Mouse (Mus musculus): ENCODE measurements at regions not wholly inside any gene's neighbourhood (a gene's known extent, or its start where the extent isn't known, plus 50 kb on each side); places are given as distances from the start of the nearest gene placed in this dataset.

DNA sequence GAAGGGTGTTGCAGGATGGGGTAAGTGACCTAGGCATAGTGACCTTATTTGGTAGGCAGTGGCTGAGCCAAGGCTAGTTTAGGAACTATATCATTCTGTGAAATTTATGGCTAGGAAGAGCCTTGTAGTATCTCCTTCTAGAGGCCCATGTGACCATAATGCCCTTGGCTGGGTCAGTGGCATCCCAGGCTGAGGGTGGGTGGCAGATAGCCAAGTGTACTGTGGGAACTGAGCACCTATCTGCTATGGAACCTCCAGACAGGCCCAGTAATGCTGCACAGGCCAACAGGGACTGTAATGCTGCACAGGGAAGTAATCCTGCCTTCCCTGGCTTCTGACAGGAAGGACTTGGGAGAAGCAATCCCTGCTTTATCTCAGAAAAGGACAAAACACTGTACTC lies 500.6 kb upstream of the Mki67 start:
- no peak overlapping the region for H3K9ac ChIP-seq (ENCODE audit: low read length)
- no peak overlapping the region for H3K4me2 ChIP-seq (ENCODE audit: low read depth, low read length)
- ATAC-seq (replicated peaks; ENCODE audit: extremely low read depth, insufficient read depth, low FRiP score) = no peak
- no peaks in the 10 kb centered on the region for H3K36me3 ChIP-seq (ENCODE audit: control insufficient read depth, insufficient read depth)
- H3K4me3 ChIP-seq (ENCODE audit: low read length) = no peak overlapping the region
- no peaks in the 10 kb centered on the region for H3K27me3 ChIP-seq (ENCODE audit: control insufficient read depth, insufficient read depth, low read length)
- H3K27ac ChIP-seq (ENCODE audit: low read length) = no peak overlapping the region
- peaks cover 13% of the 10 kb centered on the region for H3K4me1 ChIP-seq (ENCODE audit: control insufficient read depth, insufficient read depth, low read length)
- H3K9me3 ChIP-seq (replicated peaks; ENCODE audit: control insufficient read depth, low read length) = no peaks in the 10 kb centered on the region

DNA sequence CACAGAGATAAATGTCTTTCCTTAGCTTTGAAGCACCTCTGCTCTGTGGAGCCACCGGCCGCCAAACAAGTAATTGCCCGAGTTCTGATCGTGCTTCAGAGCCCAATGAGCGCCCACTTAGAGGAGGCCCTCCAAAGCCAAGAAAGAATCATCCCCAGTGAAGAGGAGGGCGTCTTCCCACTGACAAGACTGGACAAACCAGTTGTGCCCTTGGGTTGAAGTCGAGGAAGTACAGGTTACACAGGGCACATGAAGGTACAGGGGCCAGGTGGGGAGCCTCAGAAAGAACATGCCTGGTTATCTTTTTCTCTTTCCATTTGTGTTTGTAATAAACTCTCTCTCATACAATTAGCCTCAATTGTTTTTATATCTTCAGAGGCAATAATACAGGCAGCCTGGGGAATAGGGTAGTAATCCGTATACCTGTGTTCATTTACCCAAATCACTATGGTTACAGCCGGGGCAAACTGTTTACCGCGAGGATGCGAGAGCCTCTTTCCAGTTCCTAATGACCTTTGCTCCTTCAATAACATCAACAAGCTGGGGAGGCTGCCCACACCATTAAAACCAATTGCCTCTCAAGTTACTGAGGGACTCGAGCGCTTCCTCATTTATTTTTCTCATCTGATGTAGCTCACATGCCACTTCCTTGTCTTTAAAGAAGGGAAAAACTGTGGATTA lies 503.5 kb upstream of the Mki67 start:
- no peak overlapping the region for H3K4me2 ChIP-seq (ENCODE audit: low read depth, low read length)
- 60% methylated on average over 14 of the region's 14 CpGs for WGBS
- no peaks in the 10 kb centered on the region for H3K36me3 ChIP-seq (ENCODE audit: control insufficient read depth, insufficient read depth)
- no peak overlapping the region for H3K27ac ChIP-seq (ENCODE audit: low read length)
- no peaks in the 10 kb centered on the region for H3K9me3 ChIP-seq (replicated peaks; ENCODE audit: control insufficient read depth, low read length)
- no peak overlapping the region for H3K4me3 ChIP-seq (ENCODE audit: low read length)
- H3K9ac ChIP-seq (ENCODE audit: low read length) = no peak overlapping the region
- no peaks in the 10 kb centered on the region for H3K27me3 ChIP-seq (ENCODE audit: control insufficient read depth, insufficient read depth, low read length)
- H3K4me1 ChIP-seq (ENCODE audit: control insufficient read depth, insufficient read depth, low read length) = no peaks in the 10 kb centered on the region
- no peak for ATAC-seq (replicated peaks; ENCODE audit: extremely low read depth, insufficient read depth, low FRiP score)

DNA sequence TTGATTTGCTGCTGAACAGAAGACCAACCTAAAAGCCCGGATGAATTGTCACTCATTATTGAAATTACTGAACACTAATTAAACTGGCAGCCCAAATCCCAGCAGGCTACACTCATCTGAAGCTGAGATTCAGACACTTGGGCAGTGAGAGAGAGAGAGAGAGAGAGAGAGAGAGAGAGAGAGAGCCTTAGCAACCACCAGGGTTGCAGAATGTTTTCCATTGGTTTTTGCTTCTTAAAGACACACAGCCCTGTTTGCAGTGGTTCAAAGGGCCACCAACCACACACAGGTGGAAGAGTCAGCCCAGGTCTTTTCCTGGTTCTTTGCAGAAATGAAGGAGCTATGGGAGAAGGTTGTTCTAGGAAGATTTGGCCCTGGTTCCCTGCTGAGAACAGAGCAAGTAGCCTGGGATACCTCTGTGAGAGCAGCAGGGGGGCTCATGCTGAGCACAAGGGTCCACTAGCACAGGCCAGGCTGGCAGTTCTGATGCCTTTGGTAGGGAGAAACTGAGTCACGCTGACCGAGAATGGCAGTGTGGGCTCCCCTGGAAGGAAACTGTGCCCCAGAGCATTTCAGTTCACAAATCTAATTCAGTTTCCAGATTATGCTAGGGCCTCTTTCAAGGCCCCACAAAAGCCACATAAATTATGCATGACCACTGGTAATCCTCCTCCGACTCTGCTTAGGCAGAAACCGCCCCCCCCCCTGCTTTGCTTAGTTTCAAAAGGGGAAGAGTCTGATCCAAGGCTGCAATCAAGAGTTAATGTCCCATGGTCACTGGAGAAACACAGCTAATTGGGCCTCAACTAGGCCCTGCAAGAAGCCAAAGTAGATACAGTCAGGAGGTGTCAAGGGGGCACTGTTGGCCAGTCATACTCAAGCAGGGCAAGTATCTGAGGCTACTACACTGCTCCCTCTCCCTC lies 504.3 kb upstream of the Mki67 start:
- Histone ChIP-seq H3K9me3 (replicated peaks; ENCODE audit: control insufficient read depth, low read length) (no peaks in the 10 kb centered on the region), H3K9ac (ENCODE audit: low read length) (no peak overlapping the region), H3K4me3 (ENCODE audit: low read length) (no peak overlapping the region), H3K27ac (ENCODE audit: low read length) (no peak overlapping the region), H3K36me3 (ENCODE audit: control insufficient read depth, insufficient read depth) (no peaks in the 10 kb centered on the region), H3K27me3 (ENCODE audit: control insufficient read depth, insufficient read depth, low read length) (no peaks in the 10 kb centered on the region), H3K4me2 (ENCODE audit: low read depth, low read length) (no peak overlapping the region), H3K4me1 (ENCODE audit: control insufficient read depth, insufficient read depth, low read length) (no peaks in the 10 kb centered on the region)
- no peak for ATAC-seq (replicated peaks; ENCODE audit: extremely low read depth, insufficient read depth, low FRiP score)
- WGBS = 77% methylated on average over 5 of the region's 5 CpGs

DNA sequence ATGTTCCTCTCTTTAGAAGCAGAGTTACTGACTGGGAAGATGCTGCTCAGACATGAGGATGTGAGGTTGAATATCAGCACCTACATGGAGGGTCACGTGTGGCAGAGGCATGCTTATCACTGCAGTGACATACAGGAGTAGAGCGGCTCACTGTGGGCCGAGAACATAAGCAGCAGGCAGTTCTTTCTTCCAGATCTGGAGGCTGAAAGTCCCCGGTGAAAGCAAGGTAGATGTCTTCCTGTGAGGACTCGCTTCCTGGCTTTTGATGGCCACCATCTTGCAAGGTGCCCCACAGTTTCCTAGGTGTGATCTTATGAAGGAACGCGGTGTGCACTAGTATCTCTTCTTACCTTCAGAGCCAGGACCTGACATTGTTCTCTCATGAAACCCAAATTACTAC lies 505.5 kb upstream of the Mki67 start:
- no peaks in the 10 kb centered on the region for H3K27me3 ChIP-seq (ENCODE audit: control insufficient read depth, insufficient read depth, low read length)
- ATAC-seq (replicated peaks; ENCODE audit: extremely low read depth, insufficient read depth, low FRiP score) = no peak
- 82% methylated on average over 7 of the region's 7 CpGs for WGBS
- no peak overlapping the region for H3K4me3 ChIP-seq (ENCODE audit: low read length)
- H3K9me3 ChIP-seq (replicated peaks; ENCODE audit: control insufficient read depth, low read length) = no peaks in the 10 kb centered on the region
- no peaks in the 10 kb centered on the region for H3K36me3 ChIP-seq (ENCODE audit: control insufficient read depth, insufficient read depth)
- H3K4me2 ChIP-seq (ENCODE audit: low read depth, low read length) = no peak overlapping the region
- no peak overlapping the region for H3K27ac ChIP-seq (ENCODE audit: low read length)
- H3K4me1 ChIP-seq (ENCODE audit: control insufficient read depth, insufficient read depth, low read length) = no peaks in the 10 kb centered on the region
- H3K9ac ChIP-seq (ENCODE audit: low read length) = no peak overlapping the region

DNA sequence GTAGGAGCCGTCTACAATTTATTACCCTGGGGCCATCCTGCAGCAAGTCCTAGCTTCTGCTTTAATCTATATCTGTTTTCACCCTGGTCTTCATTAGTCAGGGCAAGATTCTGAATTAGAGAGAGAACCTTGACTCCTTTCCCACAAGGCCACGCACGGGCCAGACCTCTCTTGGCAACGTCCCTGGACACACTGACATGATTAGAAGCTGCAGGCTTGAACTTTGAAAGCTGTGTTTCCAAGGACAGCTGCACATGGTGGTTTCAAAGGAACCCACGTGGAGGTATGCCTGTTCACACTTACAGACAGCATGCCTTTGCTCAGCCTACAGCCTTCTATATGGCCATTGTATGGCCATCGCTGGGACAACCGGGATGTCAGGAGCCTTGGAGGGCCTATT lies 509.9 kb upstream of the Mki67 start:
- Histone ChIP-seq H3K27me3 (ENCODE audit: control insufficient read depth, insufficient read depth, low read length) (no peaks in the 10 kb centered on the region), H3K4me3 (ENCODE audit: low read length) (no peak overlapping the region), H3K9me3 (replicated peaks; ENCODE audit: control insufficient read depth, low read length) (no peaks in the 10 kb centered on the region), H3K36me3 (ENCODE audit: control insufficient read depth, insufficient read depth) (no peaks in the 10 kb centered on the region), H3K27ac (ENCODE audit: low read length) (no peak overlapping the region), H3K4me2 (ENCODE audit: low read depth, low read length) (no peak overlapping the region), H3K9ac (ENCODE audit: low read length) (no peak overlapping the region), H3K4me1 (ENCODE audit: control insufficient read depth, insufficient read depth, low read length) (no peaks in the 10 kb centered on the region)
- 69% methylated on average over 7 of the region's 7 CpGs for WGBS
- ATAC-seq (replicated peaks; ENCODE audit: extremely low read depth, insufficient read depth, low FRiP score) = no peak

DNA sequence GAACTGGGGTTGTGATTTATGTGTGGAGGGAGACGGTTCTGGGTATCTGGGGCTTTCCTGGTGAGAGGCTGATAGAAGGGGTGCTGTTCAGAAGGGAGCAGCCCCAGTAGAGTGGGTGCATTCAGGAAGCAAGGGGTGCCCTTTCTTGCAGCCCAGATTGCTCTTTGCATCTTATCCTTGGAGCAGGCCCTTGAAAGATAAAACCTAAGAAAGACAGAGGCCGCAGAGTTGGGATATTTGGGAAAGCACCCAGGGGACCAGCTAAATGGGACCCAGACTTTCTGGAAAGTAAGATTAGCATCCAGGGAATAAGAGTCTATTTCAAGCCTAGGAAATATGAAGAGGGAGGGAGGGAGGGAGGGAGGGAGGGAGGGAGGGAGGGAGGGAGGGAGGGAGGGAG lies 512.2 kb upstream of the Mki67 start:
- WGBS = 74% methylated on average over 2 of the region's 2 CpGs
- no peak for ATAC-seq (replicated peaks; ENCODE audit: extremely low read depth, insufficient read depth, low FRiP score)
- no peak overlapping the region for H3K4me3 ChIP-seq (ENCODE audit: low read length)
- H3K9me3 ChIP-seq (replicated peaks; ENCODE audit: control insufficient read depth, low read length) = no peaks in the 10 kb centered on the region
- no peaks in the 10 kb centered on the region for H3K4me1 ChIP-seq (ENCODE audit: control insufficient read depth, insufficient read depth, low read length)
- H3K9ac ChIP-seq (ENCODE audit: low read length) = no peak overlapping the region
- no peak overlapping the region for H3K27ac ChIP-seq (ENCODE audit: low read length)
- no peaks in the 10 kb centered on the region for H3K36me3 ChIP-seq (ENCODE audit: control insufficient read depth, insufficient read depth)
- no peaks in the 10 kb centered on the region for H3K27me3 ChIP-seq (ENCODE audit: control insufficient read depth, insufficient read depth, low read length)
- H3K4me2 ChIP-seq (ENCODE audit: low read depth, low read length) = no peak overlapping the region

DNA sequence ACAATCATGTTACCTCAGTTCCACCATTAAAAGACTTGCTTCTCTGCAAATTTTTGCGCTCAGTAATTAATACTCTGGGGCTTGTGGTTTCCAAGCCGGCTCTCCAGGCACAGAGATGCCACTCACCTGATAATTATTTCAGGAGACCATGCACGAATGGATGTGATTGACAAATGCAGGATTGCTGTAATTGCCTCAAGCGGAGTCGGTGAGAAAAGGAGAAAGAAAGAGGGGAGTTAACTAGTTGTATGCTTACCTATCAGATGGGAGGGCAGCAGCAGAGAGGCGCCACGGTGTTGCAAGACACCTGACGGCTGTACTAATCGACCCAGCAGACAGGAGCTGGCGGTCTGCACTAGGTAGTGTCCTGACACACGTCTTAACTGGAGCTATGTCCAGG lies 513.4 kb upstream of the Mki67 start:
- Histone ChIP-seq H3K27ac (ENCODE audit: low read length) (no peak overlapping the region), H3K9ac (ENCODE audit: low read length) (no peak overlapping the region), H3K27me3 (ENCODE audit: control insufficient read depth, insufficient read depth, low read length) (no peaks in the 10 kb centered on the region), H3K4me2 (ENCODE audit: low read depth, low read length) (no peak overlapping the region), H3K4me1 (ENCODE audit: control insufficient read depth, insufficient read depth, low read length) (no peaks in the 10 kb centered on the region), H3K4me3 (ENCODE audit: low read length) (no peak overlapping the region), H3K9me3 (replicated peaks; ENCODE audit: control insufficient read depth, low read length) (no peaks in the 10 kb centered on the region), H3K36me3 (ENCODE audit: control insufficient read depth, insufficient read depth) (no peaks in the 10 kb centered on the region)
- 74% methylated on average over 11 of the region's 11 CpGs for WGBS
- ATAC-seq (replicated peaks; ENCODE audit: extremely low read depth, insufficient read depth, low FRiP score) = no peak

DNA sequence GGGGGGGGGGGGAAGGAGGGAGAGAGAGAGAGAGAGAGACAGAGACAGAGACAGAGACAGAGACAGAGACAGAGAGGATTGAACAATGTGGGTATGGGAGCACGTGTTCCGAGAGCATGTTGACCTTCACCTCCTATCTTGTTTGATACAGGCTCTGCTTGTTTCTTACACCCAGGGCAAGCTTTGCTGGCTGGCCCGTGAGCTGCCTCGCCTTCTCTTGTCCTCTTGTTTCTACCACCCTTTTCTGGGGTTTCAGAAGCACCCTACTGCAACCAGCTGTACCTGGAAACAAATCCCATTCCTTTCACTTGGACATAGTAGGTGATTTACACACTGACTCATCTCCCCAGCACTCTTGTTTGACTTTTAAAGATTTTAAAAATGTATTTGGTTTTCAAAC lies 516.0 kb upstream of the Mki67 start:
- no peak overlapping the region for H3K27ac ChIP-seq (ENCODE audit: low read length)
- no peaks in the 10 kb centered on the region for H3K36me3 ChIP-seq (ENCODE audit: control insufficient read depth, insufficient read depth)
- H3K4me1 ChIP-seq (ENCODE audit: control insufficient read depth, insufficient read depth, low read length) = no peaks in the 10 kb centered on the region
- no peak for ATAC-seq (replicated peaks; ENCODE audit: extremely low read depth, insufficient read depth, low FRiP score)
- H3K9me3 ChIP-seq (replicated peaks; ENCODE audit: control insufficient read depth, low read length) = no peaks in the 10 kb centered on the region
- 55% methylated on average over 4 of the region's 4 CpGs for WGBS
- no peak overlapping the region for H3K4me2 ChIP-seq (ENCODE audit: low read depth, low read length)
- no peak overlapping the region for H3K9ac ChIP-seq (ENCODE audit: low read length)
- H3K4me3 ChIP-seq (ENCODE audit: low read length) = no peak overlapping the region
- no peaks in the 10 kb centered on the region for H3K27me3 ChIP-seq (ENCODE audit: control insufficient read depth, insufficient read depth, low read length)

DNA sequence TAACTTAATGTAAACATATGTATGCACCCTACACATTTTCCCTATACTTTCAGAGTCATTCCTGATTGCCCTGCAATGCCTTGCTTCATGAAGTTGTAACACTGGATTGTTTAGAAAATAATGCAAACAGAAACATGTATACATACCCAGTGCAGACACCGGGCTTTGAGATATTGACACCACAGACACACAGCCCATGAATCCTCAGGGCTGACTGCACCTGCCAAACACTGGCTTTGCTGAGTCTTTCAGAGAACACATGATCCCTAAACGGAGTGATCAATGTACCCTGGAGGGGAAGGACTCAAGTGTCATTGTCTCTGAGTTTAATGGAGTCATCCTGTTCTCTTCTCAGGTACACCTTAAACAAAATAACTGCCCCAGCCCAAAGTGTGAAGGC lies 519.4 kb upstream of the Mki67 start:
- Histone ChIP-seq H3K36me3 (ENCODE audit: control insufficient read depth, insufficient read depth) (no peaks in the 10 kb centered on the region), H3K4me1 (ENCODE audit: control insufficient read depth, insufficient read depth, low read length) (no peaks in the 10 kb centered on the region), H3K27ac (ENCODE audit: low read length) (no peak overlapping the region), H3K27me3 (ENCODE audit: control insufficient read depth, insufficient read depth, low read length) (no peaks in the 10 kb centered on the region), H3K4me3 (ENCODE audit: low read length) (no peak overlapping the region), H3K4me2 (ENCODE audit: low read depth, low read length) (no peak overlapping the region), H3K9me3 (replicated peaks; ENCODE audit: control insufficient read depth, low read length) (no peaks in the 10 kb centered on the region), H3K9ac (ENCODE audit: low read length) (no peak overlapping the region)
- 59% methylated on average over 2 of the region's 2 CpGs for WGBS
- no peak for ATAC-seq (replicated peaks; ENCODE audit: extremely low read depth, insufficient read depth, low FRiP score)
